Mouse (Mus musculus): ENCODE data around the gene Ip6k2.

- no peak for TF ChIP-seq CTCF (IDR thresholded peaks at IDR 0.05; ENCODE audit: extremely low read depth, insufficient read length, insufficient replicate concordance, low read depth, low read length)
- peak; percentile 36; the same call in 1 of the 2 replicates for TF ChIP-seq POLR2A (IDR thresholded peaks at IDR 0.05; ENCODE audit: low read depth, low read length)
Observed at GRCm38 (mm10) chr9:108795762-108796161, 12.2 kb downstream of the Ip6k2 start.

Measured in small intestine, adult 2 months (tissue).